Mouse (Mus musculus) layer of hippocampus, adult 8-10 months (tissue): ENCODE results near the gene Glmn. TPM values are rescaled to one million over a fixed set of nuclear protein-coding genes. Genes with fewer than 3 reads are reported as not detected.
A peak's percentile ranks its signal among the peaks of the same experiment; 100 is the strongest.

ENCODE experiments used
- DNase-seq, 2 experiments: peaks; one replicate each; pipeline ENCODE4 v3.0.0; 2022; ENCODE audit warnings: low spot score in 2 of 2
- total RNA-seq, 4 experiments: library from RNA; stranded (reverse); gene quantifications; 2 replicates each; pipeline ENCODE4 v1.2.4; 2022

Gene Glmn
- total RNA-seq, 4 experiments from 2014 or later = 14.8 to 19.3 (median 16.2) TPM

DNA sequence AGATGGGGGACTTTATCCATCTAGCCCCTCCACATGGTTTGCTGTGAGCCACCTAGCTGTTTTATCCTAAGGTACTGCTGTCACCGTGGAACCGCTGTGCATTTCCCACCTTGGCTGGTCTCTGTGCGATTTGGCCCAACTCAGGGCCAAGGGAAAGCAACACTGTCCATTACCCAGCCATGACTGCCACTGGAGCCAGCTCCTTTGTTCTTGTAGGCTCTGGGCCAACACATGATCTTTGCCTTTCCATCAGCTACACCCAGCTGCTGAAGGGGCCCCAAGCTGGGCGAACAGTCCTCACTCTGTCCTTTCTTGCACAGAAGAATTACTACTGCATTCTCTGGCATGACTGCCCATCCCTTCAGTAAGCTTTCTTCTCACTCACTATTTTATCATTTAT, 79.1 kb downstream of the Glmn start:
- DNase-seq = no peak

DNA sequence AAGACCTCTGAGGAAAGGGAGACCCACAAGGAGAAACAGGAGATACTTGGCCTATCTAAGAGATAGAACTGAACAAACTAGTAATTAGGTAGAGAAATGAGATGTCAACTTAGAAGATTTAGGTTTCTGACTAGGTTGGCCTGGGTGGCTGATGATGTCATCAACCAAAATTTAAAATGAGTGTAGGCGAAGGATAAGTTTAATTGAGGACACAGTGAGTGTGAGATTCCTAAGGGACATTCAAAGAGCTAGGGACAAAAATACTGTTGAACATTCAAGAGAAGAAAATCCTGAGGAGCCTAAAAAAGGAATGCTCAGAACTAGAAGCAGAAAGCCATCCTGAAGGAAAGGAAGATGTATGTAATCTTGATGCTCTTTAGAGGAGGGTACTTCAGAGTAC, 81.6 kb downstream of the Glmn start:
- no peak for DNase-seq

DNA sequence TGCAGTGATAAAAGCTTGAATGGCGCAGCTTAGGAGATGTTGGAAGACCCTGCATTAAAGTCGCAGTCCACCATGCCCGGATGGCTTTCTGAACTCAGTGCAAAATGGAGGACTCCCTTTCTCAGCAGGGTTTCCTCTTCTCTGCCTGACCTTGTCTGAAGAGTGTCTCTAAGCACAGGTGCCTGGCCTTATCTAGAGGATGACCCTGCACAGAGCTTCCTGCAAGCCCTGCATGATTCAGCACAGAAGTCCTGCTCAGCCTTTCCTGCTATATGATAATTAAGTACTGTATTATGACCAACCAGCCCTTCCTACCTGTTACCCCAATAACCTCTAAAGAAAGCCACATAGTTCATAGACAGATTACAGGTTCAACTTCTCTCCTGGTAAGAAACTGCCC, 82.2 kb downstream of the Glmn start:
- no peak for DNase-seq

DNA sequence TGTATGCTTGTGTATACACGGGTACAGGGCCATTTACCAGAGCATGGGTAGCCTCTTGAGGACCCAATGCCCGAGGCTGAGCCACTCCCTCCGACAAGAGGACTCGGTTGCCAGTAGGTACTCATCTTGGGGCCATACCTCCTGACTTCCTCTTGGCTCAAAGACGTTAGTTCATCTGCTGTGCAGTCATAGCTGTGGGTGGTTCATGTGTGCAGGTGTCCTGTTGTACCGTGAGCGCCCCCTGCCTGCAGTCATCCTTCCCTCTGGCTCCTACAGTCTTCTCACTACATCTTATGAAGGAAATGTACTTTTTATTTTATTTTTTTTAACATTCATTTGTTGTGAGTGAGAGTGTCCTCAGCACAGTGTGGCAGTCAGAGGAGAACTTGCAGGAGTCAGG, 84.1 kb downstream of the Glmn start:
- DNase-seq = peak in 1 of 2 experiments; percentile 42

GRCm38 (mm10) chr5:107511326-107511725, 86.4 kb downstream of the Glmn start:
- DNase-seq = no peak

GRCm38 (mm10) chr5:107510503-107510902, 87.2 kb downstream of the Glmn start:
- no peak for DNase-seq

- no peak for DNase-seq
These were observed 90.4 kb downstream of the Glmn start, which contains the start of gene Gm42669 for GRCm38 (mm10) chr5:107507321-107507720. Gene Gm42669, plus strand, starts transcription at chr5:107507621.

DNA sequence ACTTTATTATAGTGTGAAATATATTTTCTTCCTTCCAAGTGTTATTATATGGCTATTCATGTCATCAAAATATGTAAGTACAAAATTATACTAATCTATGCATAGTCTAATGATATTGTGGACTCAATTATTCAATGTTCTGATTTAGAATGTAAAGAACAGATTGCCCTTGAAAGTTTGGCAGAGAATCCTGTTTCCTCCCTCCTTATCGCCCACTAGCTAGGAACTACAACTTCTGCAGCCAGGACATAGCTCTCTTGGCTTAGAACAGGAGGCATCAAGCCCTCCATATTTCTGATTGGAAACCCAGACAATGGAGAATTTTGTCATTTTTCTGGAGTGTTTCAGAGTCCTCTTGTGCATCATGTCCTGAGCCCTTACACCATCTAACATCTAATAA, 96.9 kb downstream of the Glmn start:
- DNase-seq = no peak

DNA sequence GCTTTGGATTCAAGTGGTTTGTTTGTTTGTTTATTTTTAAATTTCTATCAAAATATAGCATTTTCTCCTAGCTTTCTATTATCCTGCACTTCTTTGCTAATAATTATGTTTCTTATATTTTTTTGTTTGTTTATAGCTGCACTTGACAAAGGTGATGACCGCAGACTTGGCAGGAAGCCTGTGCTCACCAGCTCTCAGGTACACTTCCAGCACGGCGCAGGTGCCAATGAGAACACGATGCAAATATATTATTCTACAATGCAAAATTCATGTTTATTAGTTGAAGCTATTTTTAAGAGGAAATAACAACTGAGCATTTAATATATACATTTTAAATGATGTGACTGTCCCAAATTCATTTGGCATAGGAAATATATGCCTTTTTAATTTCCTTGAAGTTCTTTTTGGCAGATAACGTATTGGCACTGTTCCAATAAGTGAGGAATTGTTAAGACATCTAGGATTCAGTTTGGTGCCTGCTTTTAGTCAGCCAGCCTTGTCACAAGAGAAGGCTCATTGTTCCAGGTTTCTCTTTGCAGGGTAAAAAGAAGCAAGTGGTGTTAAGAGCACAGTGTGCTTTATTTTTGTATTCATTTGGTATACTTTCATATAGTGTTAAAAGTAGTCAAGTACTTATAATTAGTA, 97.7 kb downstream of the Glmn start:
- no peak for DNase-seq

Other genes starting within 250 kb of the Glmn start
- 10 to 100 TPM; 51.5 to 63.5 (median 55.6) TPM for gene Ephx4, start 195.2 kb downstream of the Glmn start, total RNA-seq
- under 1 TPM; 0.18 to 0.58 (median 0.25) TPM for gene Lpcat2b, start 166.3 kb downstream of the Glmn start, total RNA-seq
- 100 to 1,000 TPM; 105 to 118 (median 108) TPM for gene Btbd8, start 159.9 kb downstream of the Glmn start, total RNA-seq
- gene Gm42669, start 90.3 kb downstream of the Glmn start, total RNA-seq = under 1 TPM in 3 of 4 experiments, not detected in 1; 0.21 to 0.39 (median 0.38) TPM
- 1 to 10 TPM in 2 of 4 experiments, under 1 TPM in 2; 0.61 to 1.2 (median 1.0) TPM for gene 1700028K03Rik, start 63.2 kb downstream of the Glmn start, total RNA-seq
- gene Rpap2, start 515 bp downstream of the Glmn start, total RNA-seq = 10 to 100 TPM; 20.3 to 26.4 (median 22.6) TPM
- not detected for gene Gfi1, start 128.1 kb upstream of the Glmn start, total RNA-seq
- not detected for gene Ube2d2b, start 232.2 kb upstream of the Glmn start, total RNA-seq